Mouse (Mus musculus) T-helper 2 cell (primary cell): Measurements from ENCODE around the gene Rsbn1l.

Experiments
- in situ Hi-C: fragments of 300-600 bp; cut with MboI, MseI; formaldehyde crosslinking; loops from one replicate; pipeline ENCODE4 v1.15.1; 2025; ENCODE audit warnings: high pct_unique_total_duplicates

Rsbn1l gene

DNA sequence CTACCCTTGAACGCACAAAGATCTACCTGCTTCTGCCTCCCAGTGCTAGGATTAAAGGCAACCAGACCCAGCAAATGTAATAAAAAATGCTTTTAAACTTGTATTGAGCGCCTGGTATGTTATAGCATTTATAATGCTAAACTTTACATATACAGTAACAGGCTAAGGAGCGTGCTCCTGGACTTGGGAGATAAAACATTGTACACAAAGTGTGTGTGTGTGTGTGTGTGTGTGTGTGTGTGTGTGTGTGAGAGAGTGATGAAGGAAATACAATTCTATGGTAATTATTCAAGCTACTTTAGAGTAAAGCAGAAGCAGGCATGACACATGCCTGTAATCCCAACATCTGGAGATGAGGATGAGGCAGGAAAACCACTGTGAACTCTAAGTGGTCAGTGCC lies at the start of gene Rsbn1l:
TSS of gene Rsbn1l (minus strand) at position 101 of the 400 bp plus-strand sequence.
- in situ Hi-C loops = no loop called here

GRCm38 (mm10) chr5:21002723-21003122 lies 46.5 kb upstream of the Rsbn1l start:
- in situ Hi-C loops = no loop called here

GRCm38 (mm10) chr5:21001622-21002315 lies 45.6 kb upstream of the Rsbn1l start:
- in situ Hi-C loops = no loop called here

DNA sequence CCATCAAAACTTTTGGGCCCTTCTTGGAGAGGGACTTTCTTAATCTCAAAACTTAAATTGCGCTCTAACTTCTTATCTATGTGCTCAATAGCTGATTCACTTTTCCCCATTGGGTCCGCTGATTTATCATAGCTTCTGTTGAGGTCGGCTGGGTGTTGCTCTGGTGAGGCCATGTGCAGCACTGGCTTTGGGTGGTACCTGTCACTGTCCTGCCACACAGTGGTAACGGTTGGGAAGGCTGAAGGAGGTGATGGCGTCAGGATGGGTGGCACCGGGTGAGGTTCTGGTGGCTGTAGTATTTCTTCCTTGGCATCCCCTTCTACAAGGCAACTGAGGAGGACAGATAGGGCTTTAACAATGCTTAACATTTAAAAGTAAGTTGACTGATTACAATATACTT lies 42.2 kb upstream of the Rsbn1l start:
- in situ Hi-C loops = no loop called here

GRCm38 (mm10) chr5:20997555-20997954 lies 41.4 kb upstream of the Rsbn1l start:
- in situ Hi-C loops = no loop called here

DNA sequence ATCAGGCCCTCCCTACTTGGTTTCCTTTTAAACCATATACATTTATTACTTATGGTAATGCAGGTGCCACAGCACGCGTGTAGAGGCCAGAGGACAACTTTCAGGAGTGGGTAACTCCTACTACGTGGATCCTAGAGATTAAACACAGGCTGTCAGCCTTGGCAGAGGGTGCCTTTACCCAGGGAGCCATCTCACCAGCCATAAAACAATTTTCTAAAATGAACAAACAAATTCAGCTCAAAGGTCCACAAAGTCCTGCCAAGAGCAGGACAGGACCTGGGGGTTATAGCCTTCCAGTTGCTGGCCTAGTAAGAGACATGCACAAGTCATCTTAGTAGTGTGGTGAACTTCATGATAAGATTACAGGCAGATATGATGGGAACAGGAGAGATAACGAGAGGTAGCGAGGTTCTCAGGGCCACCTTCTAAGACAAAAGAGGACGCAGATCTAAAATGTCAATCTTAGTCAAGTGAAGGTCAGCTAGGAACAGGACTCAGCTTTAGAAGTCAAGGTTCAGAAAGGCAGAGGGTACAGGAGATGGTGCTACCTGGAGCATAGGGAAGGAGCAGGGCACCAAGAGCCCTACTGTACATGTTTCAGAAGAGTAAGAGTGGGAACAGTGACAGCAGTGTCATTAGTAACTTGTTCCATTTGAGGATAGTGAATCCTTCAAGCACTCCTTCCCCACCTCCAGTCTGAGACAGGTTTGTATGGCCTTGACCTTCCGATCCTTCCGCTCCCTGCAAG lies 34.0 kb upstream of the Rsbn1l start:
- in situ Hi-C loops = no loop called here

GRCm38 (mm10) chr5:20986271-20986670 lies 30.1 kb upstream of the Rsbn1l start:
- in situ Hi-C loops = no loop called here

DNA sequence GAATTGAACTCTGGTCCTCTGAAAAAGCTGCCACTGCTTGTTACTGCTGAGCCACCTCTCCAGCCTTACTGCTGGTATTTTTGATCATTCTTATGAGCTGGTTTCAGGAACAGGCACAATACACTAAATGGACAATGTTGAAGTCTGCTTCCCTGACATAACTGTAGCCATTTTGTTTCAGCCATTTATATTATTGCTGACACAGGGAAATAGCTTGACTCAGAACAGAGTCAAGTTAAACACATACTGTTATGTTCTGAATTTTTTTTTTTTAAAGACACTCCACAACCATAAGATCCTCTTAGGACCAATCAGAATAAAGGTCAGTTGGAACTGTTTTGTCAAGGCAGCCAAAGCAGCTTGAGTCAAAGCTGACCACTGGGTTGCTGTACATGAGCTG lies 27.3 kb upstream of the Rsbn1l start:
- in situ Hi-C loops = no loop called here

DNA sequence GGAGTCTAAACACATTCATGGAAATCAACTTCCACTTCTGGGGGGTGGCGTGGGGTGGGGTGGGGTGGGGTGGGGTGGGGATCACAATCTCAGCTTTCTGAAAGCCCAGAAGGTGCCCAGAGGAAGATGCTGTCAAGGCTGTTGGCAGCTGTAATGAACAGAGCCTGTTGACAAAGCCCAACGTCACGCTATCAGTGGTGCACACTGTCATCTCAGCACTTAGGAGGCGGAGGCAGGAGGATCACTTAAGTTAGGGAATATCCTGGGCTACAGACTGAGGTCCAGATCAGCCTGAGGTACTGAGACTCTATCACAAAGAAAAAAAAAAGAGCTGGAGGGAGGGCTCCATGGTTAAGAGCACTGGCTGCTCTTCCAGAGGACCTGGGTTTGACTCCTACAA lies 18.5 kb upstream of the Rsbn1l start:
- in situ Hi-C loops = no loop called here

DNA sequence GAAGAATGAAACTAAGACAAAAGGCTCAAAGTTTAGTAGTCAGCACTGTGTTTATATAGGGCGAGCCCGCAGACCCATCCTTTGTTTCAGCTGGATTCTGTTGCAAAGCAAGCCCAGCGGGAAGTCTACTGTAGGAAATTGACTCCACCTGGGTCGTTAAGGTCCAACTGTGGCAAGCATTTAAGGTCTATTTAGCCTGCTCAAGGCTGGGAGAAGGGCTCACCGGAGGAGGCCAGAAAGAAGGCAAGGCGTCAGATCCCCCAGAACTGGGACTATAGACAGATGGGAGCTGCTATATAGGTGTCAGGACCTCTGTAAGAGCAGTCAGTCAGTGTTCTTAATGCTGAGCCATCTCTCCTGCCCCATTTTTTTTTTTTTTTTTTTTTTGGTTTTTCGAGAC lies 17.8 kb upstream of the Rsbn1l start:
- in situ Hi-C loops = no loop called here

GRCm38 (mm10) chr5:20973069-20973468 lies 16.9 kb upstream of the Rsbn1l start:
- in situ Hi-C loops = no loop called here

DNA sequence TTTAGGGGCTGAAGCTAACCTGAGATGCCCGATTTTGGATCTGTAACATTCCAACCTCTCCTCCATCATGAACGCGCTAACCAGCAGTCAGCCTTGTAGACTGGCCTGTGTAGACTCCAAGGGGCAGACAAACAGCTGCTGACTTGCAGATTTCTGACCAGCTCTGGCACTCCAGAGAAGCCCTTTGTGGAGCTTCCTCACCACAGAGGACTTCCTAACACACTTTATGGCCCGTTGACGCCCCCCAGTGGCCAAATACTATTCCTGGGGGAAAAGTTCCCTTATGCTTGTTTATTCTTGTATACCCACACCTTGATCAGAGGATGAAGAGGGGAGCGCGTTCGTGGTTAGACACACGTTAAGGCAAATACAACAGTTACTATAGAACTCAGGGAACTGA lies 12.8 kb upstream of the Rsbn1l start:
- in situ Hi-C loops = no loop called here

DNA sequence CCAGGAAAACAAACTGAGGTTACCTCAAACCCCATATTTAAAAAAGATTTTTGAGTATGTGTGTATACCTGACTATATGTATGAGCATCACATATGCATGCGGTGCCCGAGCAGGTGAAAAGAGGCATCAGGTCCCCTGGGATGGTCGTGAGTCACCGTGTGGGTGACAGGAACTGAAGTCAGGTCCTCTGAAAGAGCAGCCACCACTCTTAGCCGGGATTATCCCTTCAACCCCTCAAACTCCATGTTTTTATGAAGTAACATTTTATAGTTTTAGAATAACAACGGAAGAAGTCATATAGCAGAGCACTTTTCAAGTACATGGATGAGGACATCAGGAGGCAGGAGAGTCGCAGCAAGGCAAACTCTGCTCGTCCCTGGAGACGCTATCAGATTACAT lies 12.3 kb upstream of the Rsbn1l start:
- in situ Hi-C loops = no loop called here

GRCm38 (mm10) chr5:20967942-20968341 lies 11.7 kb upstream of the Rsbn1l start:
- in situ Hi-C loops = no loop called here

- in situ Hi-C loops = no loop called here
Observed at GRCm38 (mm10) chr5:20964446-20964845, 8.2 kb upstream of the Rsbn1l start.

DNA sequence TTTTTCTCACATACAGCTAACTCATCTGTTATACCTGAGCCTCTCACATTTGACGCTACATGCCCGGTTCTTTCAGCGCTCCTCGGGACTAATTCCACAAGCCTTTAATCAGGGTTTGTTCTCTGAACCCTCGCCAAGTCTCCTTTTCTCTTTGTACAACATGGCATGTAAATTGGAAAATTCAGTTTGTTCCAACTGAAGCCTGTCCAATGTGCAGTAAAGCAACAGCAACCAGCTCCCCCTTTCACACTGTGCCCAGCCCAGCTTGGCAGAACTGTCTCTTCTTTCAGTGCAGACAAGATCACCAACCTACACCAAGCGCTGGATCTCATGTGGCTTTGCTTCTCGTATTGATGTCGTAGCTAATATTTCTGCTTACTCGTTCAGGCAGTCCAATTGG lies 7.1 kb upstream of the Rsbn1l start:
- in situ Hi-C loops = no loop called here

GRCm38 (mm10) chr5:20960927-20961326 lies 4.7 kb upstream of the Rsbn1l start:
- in situ Hi-C loops = no loop called here

DNA sequence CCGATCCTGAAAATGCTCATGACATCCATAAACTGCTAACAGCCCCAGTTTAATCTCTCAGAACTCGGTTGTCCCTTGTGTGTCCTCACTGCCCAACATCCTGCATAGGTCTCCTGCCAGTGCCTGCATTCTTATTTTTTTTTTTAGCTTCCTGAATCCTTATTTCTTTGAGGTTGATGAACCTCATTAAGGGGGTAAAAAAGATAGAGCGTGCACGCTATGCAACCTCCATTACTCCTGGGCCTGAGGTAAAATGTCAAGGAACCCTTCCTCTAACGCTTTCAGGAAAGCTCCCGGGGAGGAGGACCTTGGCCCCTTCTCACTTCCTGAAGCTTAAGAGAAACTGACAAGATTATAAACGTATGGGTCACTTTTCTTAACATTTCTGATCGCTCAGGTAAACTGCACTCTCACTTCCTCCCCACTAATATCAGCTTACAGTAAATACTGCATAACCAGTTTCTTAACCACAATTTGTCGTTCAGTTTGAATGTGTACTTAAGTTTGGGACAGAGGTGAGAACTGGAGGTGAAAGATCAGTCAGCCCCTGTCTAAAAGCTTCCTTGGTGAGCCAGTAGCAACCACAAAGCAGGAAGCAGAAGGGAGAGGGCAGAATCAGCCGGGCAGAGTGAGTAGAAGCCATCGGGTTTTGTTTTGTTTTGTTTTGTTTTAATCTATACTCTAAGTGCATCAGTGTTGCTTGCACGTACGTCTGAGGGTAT lies 923 bp downstream of the Rsbn1l start:
- in situ Hi-C loops = no loop called here

GRCm38 (mm10) chr5:20952337-20952925 lies 3.8 kb downstream of the Rsbn1l start:
- in situ Hi-C loops = no loop called here

DNA sequence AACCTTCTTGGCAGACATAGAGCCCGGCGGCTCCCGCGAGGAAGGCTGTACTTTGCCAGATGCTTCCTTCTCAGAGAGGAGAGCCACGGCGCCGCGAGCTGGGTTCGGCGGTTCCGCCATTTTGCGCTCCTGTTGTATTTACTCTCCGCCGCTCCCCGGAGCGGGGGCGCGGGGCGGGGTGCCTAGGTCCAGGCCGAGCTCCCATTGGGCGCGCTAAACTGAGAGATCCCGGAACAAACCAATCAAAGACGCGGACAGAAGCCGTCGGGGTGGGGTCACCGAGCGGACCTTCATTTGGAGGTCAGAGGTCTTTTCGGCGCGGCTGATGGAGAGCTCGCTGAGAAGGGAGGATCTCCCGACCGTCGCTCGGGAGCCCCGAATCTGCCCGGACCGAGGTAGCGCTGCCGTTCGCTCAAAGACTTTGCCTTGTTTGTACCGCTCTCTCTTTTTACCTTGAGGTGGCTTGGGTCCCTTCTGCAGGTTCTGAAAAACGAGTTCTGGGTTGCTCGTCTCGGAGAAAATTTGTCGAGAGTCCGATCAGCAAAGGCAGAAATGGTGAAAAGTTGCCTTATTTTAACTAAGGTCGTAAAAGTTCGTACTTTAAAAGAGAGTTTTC lies 4.4 kb downstream of the Rsbn1l start:
- in situ Hi-C loops = no loop called here

DNA sequence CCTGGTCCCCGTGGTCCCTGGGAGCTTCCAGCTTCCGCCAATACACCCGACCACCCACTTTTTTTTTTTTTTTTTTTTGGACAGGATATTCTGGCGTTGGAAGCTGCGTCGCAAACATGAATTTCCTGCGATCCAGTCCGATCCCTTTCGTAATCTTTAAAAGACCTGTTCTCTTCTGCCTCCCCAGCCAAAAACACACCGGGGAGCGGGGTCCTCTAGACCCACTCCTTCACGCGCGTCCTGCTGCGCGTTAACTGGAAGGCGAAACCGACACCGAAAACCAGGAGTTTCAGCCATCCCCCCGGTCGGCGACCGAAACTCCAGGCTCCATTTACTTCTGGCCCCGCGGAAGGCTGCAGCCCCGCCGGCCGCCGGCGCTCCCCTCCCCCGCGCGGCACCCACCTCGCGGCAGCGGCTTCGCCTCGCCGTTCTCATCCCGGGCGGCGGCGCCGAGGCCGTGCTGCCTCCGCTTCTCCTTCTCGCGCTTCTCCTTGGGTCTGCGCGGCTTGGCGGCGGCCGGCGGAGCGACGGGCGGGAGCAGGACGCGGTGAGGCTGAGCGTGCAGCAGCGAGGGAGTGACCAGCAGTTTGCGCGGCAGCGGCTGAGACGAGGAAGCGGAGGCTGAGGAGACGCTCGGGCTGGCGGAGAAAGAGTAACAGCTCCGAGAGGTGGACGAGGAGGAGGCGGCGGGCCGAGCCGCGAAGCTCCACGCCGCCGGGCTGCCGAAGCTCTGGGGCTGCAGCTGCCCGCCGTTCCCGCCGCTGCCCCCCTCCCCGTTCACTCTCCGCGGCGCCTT lies 5.1 kb downstream of the Rsbn1l start:
- in situ Hi-C loops = no loop called here
